Mouse (Mus musculus): ENCODE data around the gene 1700123L14Rik. TPM values are rescaled to one million over a fixed set of nuclear protein-coding genes. Genes with fewer than 3 reads are reported as not detected.
"Not testable (repeated sequence)": the region's sequence is repeated elsewhere in the genome, so short reads cannot be mapped to it uniquely, and the experiment has no call there.

The 1700123L14Rik gene
- total RNA-seq (2014; fragmentation: Nextera tagmentation) (not detected in 2 replicates), total RNA-seq (2017) (not detected in 2 replicates), polyA plus RNA-seq (2012) (not detected in 2 replicates)

GRCm38 (mm10) chr6:96165818-96166379 is at the start of gene 1700123L14Rik:
Gene 1700123L14Rik, minus strand, starts transcription at chr6:96166243.
- 0 out of 2 replicates have a peak within 1 kb of the TSS, but pooled peaks have one; percentile 32 for H3K4me3 ChIP-seq (ENCODE audit: low read depth, low read length)
- H3K9me3 ChIP-seq (replicated peaks) = peaks cover 24% of the 10 kb centered on the region
- no peaks in the 10 kb centered on the region for H3K4me1 ChIP-seq (ENCODE audit: insufficient read depth, low read depth, low read length)
- ATAC-seq (ENCODE audit: extremely low read depth, insufficient number of reproducible peaks, low FRiP score, poor library complexity, severe bottlenecking) (no peak), DNase-seq (ENCODE audit: low spot score) (no peak)
- TF ChIP-seq GATA2 (IDR thresholded peaks at IDR 0.05; ENCODE audit: borderline replicate concordance, low read depth, low read length) (no peak), POLR2AphosphoS5 (IDR thresholded peaks at IDR 0.05; ENCODE audit: insufficient replicate concordance, low read depth, low read length) (no peak), TAL1 (conservative IDR thresholded peaks at IDR 0.05; ENCODE audit: low read depth, low read length) (no peak), CTCF (IDR thresholded peaks at IDR 0.05; ENCODE audit: low read depth, low read length) (no peak), GATA1 (IDR thresholded peaks at IDR 0.05; ENCODE audit: borderline replicate concordance, low read length) (no peak)
- no peaks in the 10 kb centered on the region for H3K27me3 ChIP-seq (ENCODE audit: insufficient read depth, low read length)
- H3K36me3 ChIP-seq (replicated peaks) = no peaks in the 10 kb centered on the region

GRCm38 (mm10) chr6:96205395-96205794 is 39.4 kb upstream of the 1700123L14Rik start:
- Histone ChIP-seq H3K4me1 (ENCODE audit: insufficient read depth, low read depth, low read length) (no peaks in the 10 kb centered on the region), H3K9me3 (replicated peaks) (peaks cover 11% of the 10 kb centered on the region; the same call in 1 of the 2 replicates), H3K4me3 (ENCODE audit: low read depth, low read length) (no peak overlapping the region), H3K36me3 (replicated peaks) (no peaks in the 10 kb centered on the region), H3K27me3 (ENCODE audit: insufficient read depth, low read length) (no peaks in the 10 kb centered on the region)
- ATAC-seq (ENCODE audit: extremely low read depth, insufficient number of reproducible peaks, low FRiP score, poor library complexity, severe bottlenecking) (no peak), DNase-seq (ENCODE audit: low spot score) (no peak)
- no peak for TF ChIP-seq POLR2AphosphoS5 (IDR thresholded peaks at IDR 0.05; ENCODE audit: insufficient replicate concordance, low read depth, low read length)
- TF ChIP-seq CTCF (IDR thresholded peaks at IDR 0.05; ENCODE audit: low read depth, low read length) = no peak
- TF ChIP-seq GATA2 (IDR thresholded peaks at IDR 0.05; ENCODE audit: borderline replicate concordance, low read depth, low read length) = no peak
- TF ChIP-seq TAL1 (conservative IDR thresholded peaks at IDR 0.05; ENCODE audit: low read depth, low read length) = no peak
- no peak for TF ChIP-seq GATA1 (IDR thresholded peaks at IDR 0.05; ENCODE audit: borderline replicate concordance, low read length)

- DNase-seq (ENCODE audit: low spot score); H3K27me3 ChIP-seq (ENCODE audit: insufficient read depth, low read length); H3K36me3 ChIP-seq (replicated peaks); H3K4me3 ChIP-seq (ENCODE audit: low read depth, low read length); H3K4me1 ChIP-seq (ENCODE audit: insufficient read depth, low read depth, low read length); ATAC-seq (ENCODE audit: extremely low read depth, insufficient number of reproducible peaks, low FRiP score, poor library complexity, severe bottlenecking); H3K9me3 ChIP-seq (replicated peaks): not testable (repeated sequence)
These were observed 32.9 kb upstream of the 1700123L14Rik start for GRCm38 (mm10) chr6:96198991-96199390.

GRCm38 (mm10) chr6:96186517-96186916 is 20.5 kb upstream of the 1700123L14Rik start:
- Histone ChIP-seq H3K27me3 (ENCODE audit: insufficient read depth, low read length) (no peaks in the 10 kb centered on the region), H3K4me3 (ENCODE audit: low read depth, low read length) (no peak overlapping the region), H3K36me3 (replicated peaks) (no peaks in the 10 kb centered on the region), H3K4me1 (ENCODE audit: insufficient read depth, low read depth, low read length) (no peaks in the 10 kb centered on the region), H3K9me3 (replicated peaks) (0 out of 2 replicates have a peak, but pooled peaks cover 6% of the 10 kb centered on the region)
- ATAC-seq (ENCODE audit: extremely low read depth, insufficient number of reproducible peaks, low FRiP score, poor library complexity, severe bottlenecking) (no peak), DNase-seq (ENCODE audit: low spot score) (no peak)
- TF ChIP-seq CTCF (IDR thresholded peaks at IDR 0.05; ENCODE audit: low read depth, low read length) (no peak), TAL1 (conservative IDR thresholded peaks at IDR 0.05; ENCODE audit: low read depth, low read length) (no peak), POLR2AphosphoS5 (IDR thresholded peaks at IDR 0.05; ENCODE audit: insufficient replicate concordance, low read depth, low read length) (no peak), GATA1 (IDR thresholded peaks at IDR 0.05; ENCODE audit: borderline replicate concordance, low read length) (no peak), GATA2 (IDR thresholded peaks at IDR 0.05; ENCODE audit: borderline replicate concordance, low read depth, low read length) (no peak)

GRCm38 (mm10) chr6:96183392-96183791 is 17.3 kb upstream of the 1700123L14Rik start:
- no peak overlapping the region for H3K4me3 ChIP-seq (ENCODE audit: low read depth, low read length)
- H3K9me3 ChIP-seq (replicated peaks) = peaks cover 3% of the 10 kb centered on the region; the same call in 1 of the 2 replicates
- no peaks in the 10 kb centered on the region for H3K4me1 ChIP-seq (ENCODE audit: insufficient read depth, low read depth, low read length)
- no peaks in the 10 kb centered on the region for H3K27me3 ChIP-seq (ENCODE audit: insufficient read depth, low read length)
- DNase-seq (ENCODE audit: low spot score) = no peak
- H3K36me3 ChIP-seq (replicated peaks) = no peaks in the 10 kb centered on the region
- TF ChIP-seq GATA1 (IDR thresholded peaks at IDR 0.05; ENCODE audit: borderline replicate concordance, low read length) = no peak
- TF ChIP-seq CTCF (IDR thresholded peaks at IDR 0.05; ENCODE audit: low read depth, low read length) = no peak
- no peak for TF ChIP-seq GATA2 (IDR thresholded peaks at IDR 0.05; ENCODE audit: borderline replicate concordance, low read depth, low read length)
- no peak for TF ChIP-seq TAL1 (conservative IDR thresholded peaks at IDR 0.05; ENCODE audit: low read depth, low read length)
- no peak for TF ChIP-seq POLR2AphosphoS5 (IDR thresholded peaks at IDR 0.05; ENCODE audit: insufficient replicate concordance, low read depth, low read length)
- no peak for ATAC-seq (ENCODE audit: extremely low read depth, insufficient number of reproducible peaks, low FRiP score, poor library complexity, severe bottlenecking)

GRCm38 (mm10) chr6:96178530-96178929 is 12.5 kb upstream of the 1700123L14Rik start:
- peaks cover 3% of the 10 kb centered on the region; the same call in 1 of the 2 replicates for H3K9me3 ChIP-seq (replicated peaks)
- no peaks in the 10 kb centered on the region for H3K4me1 ChIP-seq (ENCODE audit: insufficient read depth, low read depth, low read length)
- no peaks in the 10 kb centered on the region for H3K27me3 ChIP-seq (ENCODE audit: insufficient read depth, low read length)
- no peak overlapping the region for H3K4me3 ChIP-seq (ENCODE audit: low read depth, low read length)
- no peaks in the 10 kb centered on the region for H3K36me3 ChIP-seq (replicated peaks)
- no peak for DNase-seq (ENCODE audit: low spot score)
- no peak for ATAC-seq (ENCODE audit: extremely low read depth, insufficient number of reproducible peaks, low FRiP score, poor library complexity, severe bottlenecking)
- no peak for TF ChIP-seq GATA2 (IDR thresholded peaks at IDR 0.05; ENCODE audit: borderline replicate concordance, low read depth, low read length)
- no peak for TF ChIP-seq GATA1 (IDR thresholded peaks at IDR 0.05; ENCODE audit: borderline replicate concordance, low read length)
- TF ChIP-seq TAL1 (conservative IDR thresholded peaks at IDR 0.05; ENCODE audit: low read depth, low read length) = no peak
- no peak for TF ChIP-seq CTCF (IDR thresholded peaks at IDR 0.05; ENCODE audit: low read depth, low read length)
- no peak for TF ChIP-seq POLR2AphosphoS5 (IDR thresholded peaks at IDR 0.05; ENCODE audit: insufficient replicate concordance, low read depth, low read length)
